Mouse (Mus musculus): ENCODE measurements around the gene Phox2b.

DNA sequence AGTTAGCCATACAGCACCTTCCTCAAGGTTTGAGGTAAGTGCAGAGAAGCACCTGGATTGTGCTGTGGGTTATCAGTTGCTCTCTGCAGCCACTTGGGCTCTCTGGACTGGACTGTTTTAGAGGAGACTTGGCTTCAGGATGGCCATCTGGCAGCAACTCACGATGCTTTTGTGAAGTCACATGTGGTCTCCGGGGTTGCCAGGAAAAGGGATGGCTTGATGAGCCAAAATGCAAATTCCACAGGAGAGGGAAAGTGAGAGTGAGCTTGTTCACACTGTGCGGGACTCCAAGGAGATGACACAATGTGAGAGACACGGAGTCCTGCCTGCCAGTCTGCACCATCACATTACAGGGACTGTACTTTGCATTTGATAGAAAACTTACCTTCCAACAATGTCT lies 7.3 kb downstream of the Phox2b start:
- TF ChIP-seq CHD2 (IDR thresholded peaks at IDR 0.05; ENCODE audit: low read depth, low read length) (no peak), ZC3H11A (IDR thresholded peaks at IDR 0.05; ENCODE audit: borderline replicate concordance, low read depth, low read length) (no peak), MAFK (IDR thresholded peaks at IDR 0.05; ENCODE audit: insufficient read depth, low read depth, low read length) (no peak), ZNF384 (IDR thresholded peaks at IDR 0.05; ENCODE audit: low read depth, low read length) (no peak)

Measured in ES-E14 (cell line).